Mouse (Mus musculus) G1E (cell line): ENCODE results near the gene Syt16. TPM values are rescaled to one million over a fixed set of nuclear protein-coding genes. Genes with fewer than 3 reads are reported as not detected.
A peak's percentile ranks its signal among the peaks of the same experiment; 100 is the strongest.

Experiments used
- ATAC-seq: 2 replicates; pipeline ENCODE4 v1.8.0; 2016; ENCODE audit warnings: mild to moderate bottlenecking; ENCODE audit not compliant: insufficient number of reproducible peaks, poor library complexity, low FRiP score, severe bottlenecking; ENCODE audit errors: extremely low read depth
- DNase-seq: peaks from one replicate; pipeline ENCODE4 v3.0.0; 2012; ENCODE audit warnings: low spot score
- H3K27me3 ChIP-seq: 2 replicates; pipeline ENCODE4 v1.6.1; 2012; ENCODE audit warnings: mild to moderate bottlenecking, low read length, inconsistent platforms; ENCODE audit not compliant: insufficient read depth
- H3K36me3 ChIP-seq: replicated peaks from 2 replicates; pipeline ENCODE3; 2012; ENCODE audit warnings: mild to moderate bottlenecking, inconsistent platforms
- H3K4me1 ChIP-seq: 2 replicates; pipeline ENCODE4 v1.6.1; 2012; ENCODE audit warnings: low read depth, low read length, inconsistent platforms, mixed read lengths; ENCODE audit not compliant: insufficient read depth
- H3K4me3 ChIP-seq: 2 replicates; pipeline ENCODE4 v1.5.1; 2012; ENCODE audit warnings: low read depth, mild to moderate bottlenecking, inconsistent platforms, low read length, moderate library complexity, mixed read lengths
- H3K9me3 ChIP-seq: replicated peaks from 2 replicates; pipeline ENCODE4 v1.6.1; 2012; ENCODE audit warnings: inconsistent platforms
- CTCF ChIP-seq: IDR thresholded peaks from 2 replicates; pipeline ENCODE4 v1.5.1; 2012; ENCODE audit warnings: low read depth, low read length, inconsistent platforms, mixed read lengths
- GATA1 ChIP-seq: IDR thresholded peaks from 2 replicates; pipeline ENCODE4 v1.6.1; 2012; ENCODE audit warnings: borderline replicate concordance, low read length, inconsistent platforms, mixed read lengths
- GATA2 ChIP-seq: IDR thresholded peaks from 2 replicates; pipeline ENCODE4 v1.6.1; 2012; ENCODE audit warnings: low read depth, low read length, inconsistent platforms, borderline replicate concordance
- POLR2AphosphoS5 ChIP-seq: IDR thresholded peaks from 2 replicates; pipeline ENCODE4 v1.6.1; 2012; ENCODE audit warnings: low read depth, low read length, inconsistent platforms; ENCODE audit not compliant: insufficient replicate concordance
- TAL1 ChIP-seq: conservative IDR thresholded peaks from 2 replicates; pipeline ENCODE4 v1.6.1; 2012; ENCODE audit warnings: low read depth, low read length, inconsistent platforms, mixed read lengths
- polyA plus RNA-seq: library from polyadenylated mRNA; stranded (reverse); fragments of >175 nt; gene quantifications from 2 replicates; pipeline ENCODE4 v1.2.3, GENCODE M21; 2012
- total RNA-seq, 2 experiments: library from RNA; stranded (forward) in 1 of 2; stranded (reverse) in 1 of 2; fragments of 200-1000 nt in 1 of 2; fragments of >200 nt in 1 of 2; fragmentation: Nextera tagmentation in 1 of 2; gene quantifications; 2 replicates each; pipeline ENCODE4 v1.2.3; 2014 to 2017

The Syt16 gene
- total RNA-seq (2014; fragmentation: Nextera tagmentation) (not detected in 2 replicates), total RNA-seq (2017) (0.06 and 0.11 TPM in 2 replicates), polyA plus RNA-seq (not detected in 2 replicates)

DNA sequence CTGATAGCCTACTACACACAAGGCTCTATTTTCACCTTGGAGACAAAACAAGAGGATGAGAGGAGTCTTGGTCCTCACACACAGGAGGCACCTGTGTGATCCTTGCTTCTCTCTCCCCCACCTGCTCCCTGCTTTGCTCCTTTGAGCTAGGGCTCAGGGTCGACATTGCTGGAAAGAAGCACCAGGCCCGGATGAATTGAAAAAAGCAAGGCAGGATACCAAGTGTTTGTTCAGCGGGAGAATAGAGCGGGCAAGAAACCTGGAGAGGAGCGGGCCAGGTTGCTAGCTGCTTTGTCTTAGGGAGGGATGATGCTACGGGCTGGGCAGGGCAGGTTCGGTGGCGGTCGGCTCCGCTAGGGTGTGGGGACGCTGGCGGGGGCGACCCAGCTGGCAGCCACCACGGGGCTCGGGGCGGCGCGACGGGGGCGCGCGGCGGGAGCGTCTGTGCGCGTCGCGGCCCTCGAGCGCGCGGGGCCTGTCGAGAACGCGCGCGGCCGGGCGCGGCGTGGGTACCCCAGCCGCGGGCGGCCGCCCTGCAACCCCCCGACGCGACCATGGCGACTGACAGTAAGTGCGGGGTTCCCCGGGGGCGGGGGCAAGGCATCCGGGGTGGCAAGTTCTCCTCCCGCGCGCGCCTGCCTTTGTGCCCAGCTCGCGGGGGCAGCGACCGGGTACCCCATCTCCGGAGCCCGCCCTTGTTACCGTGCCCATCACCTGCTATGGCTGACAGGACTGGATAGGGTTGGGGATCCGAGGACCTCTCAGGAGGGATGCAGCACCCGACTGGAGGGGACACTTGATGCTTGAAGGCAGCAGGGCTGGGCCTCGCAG lies at the start of gene Syt16:
Syt16 (plus strand) TSS at position 365 of the 831 bp plus-strand sequence.
- no peaks in the 10 kb centered on the region for H3K4me1 ChIP-seq
- ATAC-seq = no peak
- peaks cover 9% of the 10 kb centered on the region; the same call in 1 of the 2 replicates for H3K27me3 ChIP-seq

GRCm38 (mm10) chr12:73948415-73948814 lies 49.0 kb upstream of the Syt16 start:
- no peak for DNase-seq
- ATAC-seq = no peak
- TF ChIP-seq CTCF (no peak), GATA1 (no peak), POLR2AphosphoS5 (no peak), TAL1 (no peak), GATA2 (no peak)

More for the DNA sequence above, at the start of gene Syt16:
- H3K36me3 ChIP-seq = no peaks in the 10 kb centered on the region
- H3K4me3 ChIP-seq = no peak within 1 kb of the TSS
- DNase-seq = no peak
- no peaks in the 10 kb centered on the region for H3K9me3 ChIP-seq
- TF ChIP-seq POLR2AphosphoS5 = no peak
- TF ChIP-seq TAL1 = no peak
- no peak for TF ChIP-seq GATA1
- TF ChIP-seq GATA2 = no peak
- no peak for TF ChIP-seq CTCF

GRCm38 (mm10) chr12:73949318-73950058 lies 48.0 kb upstream of the Syt16 start:
- Histone ChIP-seq H3K4me1 (0 out of 2 replicates have a peak, but pooled peaks cover 2% of the 10 kb centered on the region), H3K36me3 (peaks cover 31% of the 10 kb centered on the region), H3K9me3 (peaks cover 3% of the 10 kb centered on the region), H3K27me3 (peaks cover 4% of the 10 kb centered on the region), H3K4me3 (0 out of 2 replicates have a peak overlapping the region, but pooled peaks have one; percentile 21)
- TF ChIP-seq GATA1 = no peak
- TF ChIP-seq POLR2AphosphoS5 = no peak
- no peak for TF ChIP-seq GATA2
- no peak for TF ChIP-seq CTCF
- TF ChIP-seq TAL1 = no peak
- no peak for DNase-seq
- no peak for ATAC-seq

More at GRCm38 (mm10) chr12:73948415-73948814, 49.0 kb upstream of the Syt16 start:
- H3K27me3 ChIP-seq = peaks cover 2% of the 10 kb centered on the region; the same call in 1 of the 2 replicates
- H3K4me3 ChIP-seq = no peak overlapping the region
- peaks cover 39% of the 10 kb centered on the region for H3K36me3 ChIP-seq
- H3K4me1 ChIP-seq = no peaks in the 10 kb centered on the region
- H3K9me3 ChIP-seq = peaks cover 3% of the 10 kb centered on the region

DNA sequence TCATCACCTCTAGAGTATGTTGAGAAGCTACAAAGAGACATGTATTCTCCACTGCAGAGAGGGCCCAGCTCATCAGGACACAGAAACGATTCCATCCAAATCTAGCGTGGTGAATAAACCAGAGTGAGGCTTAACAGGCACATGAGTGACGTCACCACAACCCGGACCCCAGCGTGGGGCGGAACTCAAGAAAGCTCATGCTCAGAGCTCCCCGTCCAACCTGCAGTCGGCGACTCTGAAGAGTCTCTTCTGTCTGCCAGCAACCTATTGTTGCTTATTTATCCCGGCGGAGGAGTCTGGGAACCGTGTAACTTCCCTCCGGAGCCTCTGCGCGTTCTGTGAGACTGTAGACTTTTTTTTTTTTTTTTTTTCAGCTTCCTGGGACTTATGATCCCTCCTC lies 44.6 kb upstream of the Syt16 start:
- ATAC-seq = no peak
- Histone ChIP-seq H3K4me1 (0 out of 2 replicates have a peak, but pooled peaks cover 3% of the 10 kb centered on the region), H3K9me3 (peaks cover 3% of the 10 kb centered on the region), H3K36me3 (peaks cover 17% of the 10 kb centered on the region), H3K27me3 (peaks cover 23% of the 10 kb centered on the region), H3K4me3 (no peak overlapping the region)
- TF ChIP-seq TAL1 (no peak), GATA2 (no peak), CTCF (no peak), GATA1 (no peak), POLR2AphosphoS5 (no peak)
- no peak for DNase-seq

DNA sequence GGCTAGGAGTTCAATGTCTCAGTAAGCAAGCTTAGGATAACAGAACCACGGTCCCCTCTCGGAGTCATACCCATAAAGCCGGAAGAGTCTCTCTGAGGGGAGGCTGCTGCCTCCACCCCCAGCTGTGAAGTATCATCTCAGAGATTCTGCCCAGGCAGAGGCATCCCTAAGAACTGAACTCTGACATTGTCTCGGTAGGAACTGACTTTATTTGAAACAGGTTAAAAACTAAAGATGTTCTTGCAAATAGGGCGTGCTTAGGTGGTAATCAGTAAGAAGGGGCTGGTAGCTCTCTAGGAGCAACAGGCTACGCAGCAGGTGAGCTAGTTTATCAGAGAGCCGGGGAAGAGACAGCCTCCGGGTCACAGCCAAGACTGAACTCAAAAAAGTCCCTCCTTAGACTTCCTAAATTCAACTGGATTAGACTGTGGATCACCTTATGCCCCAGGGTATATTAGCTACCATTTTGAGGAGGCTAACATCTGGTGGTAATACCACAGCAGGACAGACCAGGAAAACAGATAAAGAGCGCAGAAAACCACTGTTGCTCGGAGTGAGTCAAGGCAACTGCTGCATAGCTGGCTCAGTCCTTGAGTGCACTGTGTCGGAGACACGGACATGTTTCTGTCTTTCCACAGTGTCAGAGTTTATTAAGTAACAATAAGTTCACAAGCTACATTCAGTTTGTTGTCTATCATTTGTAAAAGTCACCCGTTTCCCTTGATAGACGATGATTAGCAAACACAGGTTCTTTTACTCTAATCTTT lies 43.9 kb upstream of the Syt16 start:
- peaks cover 26% of the 10 kb centered on the region for H3K27me3 ChIP-seq
- peaks cover 3% of the 10 kb centered on the region for H3K9me3 ChIP-seq
- H3K4me1 ChIP-seq = 0 out of 2 replicates have a peak, but pooled peaks cover 3% of the 10 kb centered on the region
- DNase-seq (no peak), ATAC-seq (no peak)
- H3K4me3 ChIP-seq = no peak overlapping the region
- peaks cover 12% of the 10 kb centered on the region for H3K36me3 ChIP-seq
- no peak for TF ChIP-seq GATA1
- TF ChIP-seq TAL1 = no peak
- no peak for TF ChIP-seq POLR2AphosphoS5
- TF ChIP-seq CTCF = no peak
- no peak for TF ChIP-seq GATA2
